ENCODE assay signal across 9 mouse cellular contexts in genomic region chr2:92601246-92601645, GRCm38 (mm10). TPM values are rescaled to one million over a fixed set of nuclear protein-coding genes. Genes with fewer than 3 reads are reported as not detected.
DNase-seq lines count a peak whose midpoint lies in the region; ATAC-seq and TF ChIP-seq lines count a peak whose summit lies in the region.
"Had no signal": no experiment of that assay in that cellular context is flagged by ENCODE, and none has a peak within 500 bp of the region (broad histone marks: within the 10 kb centered on the region; RNA-seq: fewer than 3 reads in every experiment).

No protein-coding gene starts in this region.

- H3K4me3 ChIP-seq in forebrain, embryonic 10.5 days = peak overlapping the region; percentile 68
- H3K4me3 ChIP-seq in forebrain, embryonic 11.5 days (ENCODE audit: low read depth, low read length) = no peak overlapping the region
- no peak overlapping the region for H3K4me3 ChIP-seq in lung, postnatal 0 days (ENCODE audit: low read depth, low read length)
- H3K4me3 ChIP-seq in midbrain, embryonic 10.5 days = peak overlapping the region; percentile 87

- H3K9ac ChIP-seq in forebrain, embryonic 11.5 days (ENCODE audit: low read length) = no peak overlapping the region
- no peak overlapping the region for H3K9ac ChIP-seq in lung, postnatal 0 days (replicated peaks; ENCODE audit: low read depth)

- ATAC-seq in forebrain, embryonic 11.5 days (replicated peaks; ENCODE audit: low FRiP score) = no peak
- no peak for ATAC-seq in lung, postnatal 0 days

- H3K36me3 ChIP-seq in forebrain, embryonic 10.5 days (replicated peaks) = no peaks in the 10 kb centered on the region
- no peaks in the 10 kb centered on the region for H3K36me3 ChIP-seq in forebrain, embryonic 11.5 days (ENCODE audit: control insufficient read depth, insufficient read depth, low read length)
- H3K36me3 ChIP-seq in lung, postnatal 0 days (ENCODE audit: insufficient read depth, low read length) = no peaks in the 10 kb centered on the region
- H3K36me3 ChIP-seq in midbrain, embryonic 10.5 days = no peaks in the 10 kb centered on the region

- TF ChIP-seq EP300 in lung, postnatal 0 days (IDR thresholded peaks at IDR 0.05) = no peak

- no peaks in the 10 kb centered on the region for H3K9me3 ChIP-seq in forebrain, embryonic 10.5 days
- no peaks in the 10 kb centered on the region for H3K9me3 ChIP-seq in forebrain, embryonic 11.5 days (ENCODE audit: control insufficient read depth, low read length)
- no peaks in the 10 kb centered on the region for H3K9me3 ChIP-seq in lung, postnatal 0 days (ENCODE audit: low read length)
- no peaks in the 10 kb centered on the region for H3K9me3 ChIP-seq in midbrain, embryonic 10.5 days (replicated peaks)

- 50% methylated on average over 4 of the region's 4 CpGs for WGBS in forebrain, embryonic 10.5 days
- 42% methylated on average over 4 of the region's 4 CpGs for WGBS in forebrain, embryonic 11.5 days
- 51% methylated on average over 4 of the region's 4 CpGs for WGBS in lung, postnatal 0 days
- WGBS in midbrain, embryonic 10.5 days = 58% methylated on average over 4 of the region's 4 CpGs

- H3K4me1 ChIP-seq in forebrain, embryonic 10.5 days = peaks cover 79% of the 10 kb centered on the region
- peaks cover 13% of the 10 kb centered on the region for H3K4me1 ChIP-seq in forebrain, embryonic 11.5 days (replicated peaks; ENCODE audit: control insufficient read depth, insufficient read depth, low read length)
- no peaks in the 10 kb centered on the region for H3K4me1 ChIP-seq in lung, postnatal 0 days (ENCODE audit: insufficient read depth, low read depth, low read length)
- peaks cover 68% of the 10 kb centered on the region for H3K4me1 ChIP-seq in midbrain, embryonic 10.5 days

- peaks cover 64% of the 10 kb centered on the region for H3K27me3 ChIP-seq in forebrain, embryonic 10.5 days (ENCODE audit: poor library complexity, severe bottlenecking)
- H3K27me3 ChIP-seq in forebrain, embryonic 11.5 days (ENCODE audit: control insufficient read depth, insufficient read depth, low read length) = no peaks in the 10 kb centered on the region
- H3K27me3 ChIP-seq in lung, postnatal 0 days (replicated peaks; ENCODE audit: insufficient read depth, low read length) = peaks cover 13% of the 10 kb centered on the region; the same call in 1 of the 2 replicates
- peaks cover 88% of the 10 kb centered on the region for H3K27me3 ChIP-seq in midbrain, embryonic 10.5 days (ENCODE audit: low read depth, poor library complexity, severe bottlenecking)

- H3K27ac ChIP-seq in forebrain, embryonic 10.5 days = peak overlapping the region; percentile 37; the same call in 1 of the 2 replicates
- no peak overlapping the region for H3K27ac ChIP-seq in forebrain, embryonic 11.5 days (ENCODE audit: low read depth, low read length)
- no peak overlapping the region for H3K27ac ChIP-seq in lung, postnatal 0 days (ENCODE audit: low read length)
- no peak overlapping the region; the same call in 1 of the 2 replicates for H3K27ac ChIP-seq in midbrain, embryonic 10.5 days (replicated peaks)

- no peak for TF ChIP-seq CTCF in lung, postnatal 0 days (IDR thresholded peaks at IDR 0.05)

- H3K4me2 ChIP-seq in forebrain, embryonic 11.5 days (ENCODE audit: low read depth, low read length, severe bottlenecking) = no peak overlapping the region
- 0 out of 2 replicates have a peak overlapping the region, but pooled peaks have one; percentile 1 for H3K4me2 ChIP-seq in lung, postnatal 0 days (replicated peaks; ENCODE audit: low read depth, low read length)

- no peak for DNase-seq in forebrain, embryonic 10.5 days (ENCODE audit: extremely low spot score, low spot score)
- DNase-seq in forebrain, embryonic 11.5 days (ENCODE audit: low spot score) = no peak
- no peak for DNase-seq in lung, postnatal 0 days (ENCODE audit: low spot score)
- DNase-seq in lung, postnatal 14 days = no peak
- no peak for DNase-seq in midbrain, embryonic 10.5 days (ENCODE audit: low spot score)
- no peak for DNase-seq in cerebellum, postnatal 10 days
- DNase-seq in cerebellum, adult 11 months = no peak
- no peak for DNase-seq in adrenal gland, adult 2 months
- DNase-seq: right cerebral cortex, postnatal 4 days had no signal

RNA-seq across cellular contexts. Expression of gene Chst1, which starts 1.7 kb away (rescaled TPM):
- 5.5 and 5.7 TPM in 2 replicates for polyA plus RNA-seq in forebrain, embryonic 10.5 days (2016; fragmentation: Nextera tagmentation; extraction: Ambion mirVana)
- polyA plus RNA-seq in forebrain, embryonic 11.5 days (2014; fragmentation: Nextera tagmentation; extraction: Ambion mirVana) = 7.2 and 7.8 TPM in 2 replicates
- polyA plus RNA-seq in lung, postnatal 0 days (2015; fragmentation: Nextera tagmentation; extraction: Ambion mirVana) = 5.2 TPM in 2 replicates
- polyA plus RNA-seq in midbrain, embryonic 10.5 days (2016; fragmentation: Nextera tagmentation; extraction: Ambion mirVana) = 5.1 and 5.7 TPM in 2 replicates
- 10 to 100 TPM; 15.3 to 18.8 TPM for total RNA-seq in adrenal gland, adult 2 months (2021)
- polyA plus RNA-seq in adrenal gland, adult 2 months (2012; rRNA removed) = 22.8 and 40.7 TPM in 2 replicates

Comparison
In these comparisons a context has a peak if more than half of its experiments do, and no peak if none do; other contexts are left out.
1. H3K4me3 ChIP-seq: peak in forebrain, embryonic 10.5 days (single experiment) and midbrain, embryonic 10.5 days (single experiment); none in forebrain, embryonic 11.5 days (single experiment) and lung, postnatal 0 days (single experiment).